Mouse (Mus musculus) embryo, embryonic 10.5 days (tissue): ENCODE measurements around the gene Sectm1a.
"Not testable (repeated sequence)": the region's sequence is repeated elsewhere in the genome, so short reads cannot be mapped to it uniquely, and the experiment has no call there.

Source experiments
- DNase-seq: peaks from one replicate; pipeline ENCODE4 v3.0.0-alpha.2; 2015; ENCODE audit warnings: low spot score

Gene Sectm1a

GRCm38 (mm10) chr11:121081120-121081519, at the start of gene Sectm1a:
Sectm1a (minus strand) TSS chr11:121081220.
- no peak for DNase-seq

- DNase-seq = no peak
These were observed 48.6 kb upstream of the Sectm1a start for GRCm38 (mm10) chr11:121129616-121130015.

- no peak for DNase-seq
These were observed 46.4 kb upstream of the Sectm1a start for GRCm38 (mm10) chr11:121127441-121127840.

- peak; percentile 42 for DNase-seq
These were observed 45.4 kb upstream of the Sectm1a start for GRCm38 (mm10) chr11:121126395-121126794.

- DNase-seq = no peak
These were observed 44.6 kb upstream of the Sectm1a start for GRCm38 (mm10) chr11:121125522-121126172.

GRCm38 (mm10) chr11:121123438-121123837, 42.4 kb upstream of the Sectm1a start:
- DNase-seq = no peak

- DNase-seq = no peak
These were observed 41.1 kb upstream of the Sectm1a start for GRCm38 (mm10) chr11:121122024-121122670.

- DNase-seq = no peak
These were observed 40.1 kb upstream of the Sectm1a start for GRCm38 (mm10) chr11:121121151-121121550.

- no peak for DNase-seq
These were observed 37.6 kb upstream of the Sectm1a start, which contains the start of gene Tex19.2 for GRCm38 (mm10) chr11:121118577-121118976. Tex19.2 (minus strand) TSS chr11:121118677.

GRCm38 (mm10) chr11:121118106-121118505, 37.1 kb upstream of the Sectm1a start:
- DNase-seq = no peak

GRCm38 (mm10) chr11:121112091-121112775, 31.2 kb upstream of the Sectm1a start:
- DNase-seq = no peak

- DNase-seq = no peak
These were observed 30.6 kb upstream of the Sectm1a start for GRCm38 (mm10) chr11:121111601-121112000.

- DNase-seq = no peak
These were observed 30.0 kb upstream of the Sectm1a start for GRCm38 (mm10) chr11:121111051-121111450.

GRCm38 (mm10) chr11:121109986-121110385, 29.0 kb upstream of the Sectm1a start:
- DNase-seq = no peak

- no peak for DNase-seq
These were observed 27.0 kb upstream of the Sectm1a start for GRCm38 (mm10) chr11:121108061-121108460.

- not testable (repeated sequence) for DNase-seq
These were observed 26.2 kb upstream of the Sectm1a start for GRCm38 (mm10) chr11:121107242-121107641.

- DNase-seq = no peak
These were observed 20.2 kb upstream of the Sectm1a start for GRCm38 (mm10) chr11:121101124-121101805.

- DNase-seq = no peak
These were observed 19.7 kb upstream of the Sectm1a start for GRCm38 (mm10) chr11:121100692-121101091.

- no peak for DNase-seq
These were observed 18.7 kb upstream of the Sectm1a start for GRCm38 (mm10) chr11:121099762-121100161.

GRCm38 (mm10) chr11:121092606-121093585, 11.9 kb upstream of the Sectm1a start:
- no peak for DNase-seq

- no peak for DNase-seq
These were observed 9.9 kb upstream of the Sectm1a start for GRCm38 (mm10) chr11:121090943-121091342.
